Mouse (Mus musculus): ENCODE measurements around the gene Tle4. TPM values are rescaled to one million over a fixed set of nuclear protein-coding genes. Genes with fewer than 3 reads are reported as not detected.

Tle4 gene
- polyA plus RNA-seq, 1 experiment from 2014 or later = 11.7 TPM

GRCm38 (mm10) chr19:14424016-14424964 lies 173.6 kb downstream of the Tle4 start:
- Histone ChIP-seq H3K4me1 (ENCODE audit: control insufficient read depth in 2 of 2, insufficient read depth in 2 of 2, low read length in 2 of 2) (peaks cover 6 to 21% of the 10 kb centered on the region in 2 experiments; a peak in 2 of 4 replicates), H3K27me3 (ENCODE audit: control insufficient read depth, insufficient read depth, low read length) (peaks cover 38% of the 10 kb centered on the region), H3K36me3 (ENCODE audit: control insufficient read depth, insufficient read depth, low read length) (no peaks in the 10 kb centered on the region), H3K9ac (ENCODE audit: low read length) (no peak overlapping the region), H3K27ac (replicated peaks in 1 of 2; ENCODE audit: control insufficient read depth in 1 of 2, insufficient read depth in 1 of 2, low read depth in 2 of 2, low read length in 2 of 2) (no peak overlapping the region), H3K4me2 (ENCODE audit: low read length) (no peak overlapping the region), H3K4me3 (ENCODE audit: control insufficient read depth in 1 of 2, insufficient read depth in 1 of 2, low read depth in 1 of 2, low read length in 2 of 2) (no peak overlapping the region), H3K9me3 (ENCODE audit: control insufficient read depth, low read length) (no peaks in the 10 kb centered on the region)
- ATAC-seq (ENCODE audit: insufficient number of reproducible peaks, insufficient read depth, low FRiP score, low read depth) = no peak
- 31% methylated on average over 12 of the region's 12 CpGs for WGBS

GRCm38 (mm10) chr19:14421691-14422090 lies 176.2 kb downstream of the Tle4 start:
- no peak overlapping the region for H3K27ac ChIP-seq (replicated peaks in 1 of 2; ENCODE audit: control insufficient read depth in 1 of 2, insufficient read depth in 1 of 2, low read depth in 2 of 2, low read length in 2 of 2)
- no peak overlapping the region for H3K4me3 ChIP-seq (ENCODE audit: control insufficient read depth in 1 of 2, insufficient read depth in 1 of 2, low read depth in 1 of 2, low read length in 2 of 2)
- H3K4me2 ChIP-seq (ENCODE audit: low read length) = no peak overlapping the region
- H3K9ac ChIP-seq (ENCODE audit: low read length) = no peak overlapping the region
- H3K9me3 ChIP-seq (ENCODE audit: control insufficient read depth, low read length) = no peaks in the 10 kb centered on the region
- H3K4me1 ChIP-seq (ENCODE audit: control insufficient read depth in 2 of 2, insufficient read depth in 2 of 2, low read length in 2 of 2) = peaks cover 5 to 19% of the 10 kb centered on the region in 2 experiments; a peak in 2 of 4 replicates
- peaks cover 58% of the 10 kb centered on the region for H3K27me3 ChIP-seq (ENCODE audit: control insufficient read depth, insufficient read depth, low read length)
- WGBS = 94% methylated on average over 5 of the region's 5 CpGs
- no peak for ATAC-seq (ENCODE audit: insufficient number of reproducible peaks, insufficient read depth, low FRiP score, low read depth)
- no peaks in the 10 kb centered on the region for H3K36me3 ChIP-seq (ENCODE audit: control insufficient read depth, insufficient read depth, low read length)

GRCm38 (mm10) chr19:14419886-14420285 lies 178.0 kb downstream of the Tle4 start:
- ATAC-seq (ENCODE audit: insufficient number of reproducible peaks, insufficient read depth, low FRiP score, low read depth) = no peak
- H3K27me3 ChIP-seq (ENCODE audit: control insufficient read depth, insufficient read depth, low read length) = peaks cover 75% of the 10 kb centered on the region
- H3K9ac ChIP-seq (ENCODE audit: low read length) = no peak overlapping the region
- WGBS = 61% methylated on average over 5 of the region's 5 CpGs
- no peaks in the 10 kb centered on the region for H3K9me3 ChIP-seq (ENCODE audit: control insufficient read depth, low read length)
- no peak overlapping the region for H3K27ac ChIP-seq (replicated peaks in 1 of 2; ENCODE audit: control insufficient read depth in 1 of 2, insufficient read depth in 1 of 2, low read depth in 2 of 2, low read length in 2 of 2)
- no peak overlapping the region for H3K4me3 ChIP-seq (ENCODE audit: control insufficient read depth in 1 of 2, insufficient read depth in 1 of 2, low read depth in 1 of 2, low read length in 2 of 2)
- H3K4me2 ChIP-seq (ENCODE audit: low read length) = no peak overlapping the region
- 0 out of 4 replicates have a peak, but pooled peaks cover 0 to 5% of the 10 kb centered on the region in 2 experiments for H3K4me1 ChIP-seq (ENCODE audit: control insufficient read depth in 2 of 2, insufficient read depth in 2 of 2, low read length in 2 of 2)
- no peaks in the 10 kb centered on the region for H3K36me3 ChIP-seq (ENCODE audit: control insufficient read depth, insufficient read depth, low read length)

GRCm38 (mm10) chr19:14416845-14417244 lies 181.0 kb downstream of the Tle4 start:
- Histone ChIP-seq H3K27ac (replicated peaks in 1 of 2; ENCODE audit: control insufficient read depth in 1 of 2, insufficient read depth in 1 of 2, low read depth in 2 of 2, low read length in 2 of 2) (no peak overlapping the region), H3K9me3 (ENCODE audit: control insufficient read depth, low read length) (no peaks in the 10 kb centered on the region), H3K4me1 (ENCODE audit: control insufficient read depth in 2 of 2, insufficient read depth in 2 of 2, low read length in 2 of 2) (no peaks in the 10 kb centered on the region), H3K4me3 (ENCODE audit: control insufficient read depth in 1 of 2, insufficient read depth in 1 of 2, low read depth in 1 of 2, low read length in 2 of 2) (no peak overlapping the region), H3K36me3 (ENCODE audit: control insufficient read depth, insufficient read depth, low read length) (no peaks in the 10 kb centered on the region), H3K27me3 (ENCODE audit: control insufficient read depth, insufficient read depth, low read length) (peaks cover 95% of the 10 kb centered on the region), H3K9ac (ENCODE audit: low read length) (no peak overlapping the region), H3K4me2 (ENCODE audit: low read length) (no peak overlapping the region)
- no peak for ATAC-seq (ENCODE audit: insufficient number of reproducible peaks, insufficient read depth, low FRiP score, low read depth)
- WGBS = 71% methylated on average over 5 of the region's 5 CpGs

- no peak overlapping the region for H3K9ac ChIP-seq (ENCODE audit: low read length)
- no peaks in the 10 kb centered on the region for H3K9me3 ChIP-seq (ENCODE audit: control insufficient read depth, low read length)
- WGBS = 72% methylated on average over 6 of the region's 6 CpGs
- no peaks in the 10 kb centered on the region for H3K4me1 ChIP-seq (ENCODE audit: control insufficient read depth in 2 of 2, insufficient read depth in 2 of 2, low read length in 2 of 2)
- no peak overlapping the region for H3K4me2 ChIP-seq (ENCODE audit: low read length)
- ATAC-seq (ENCODE audit: insufficient number of reproducible peaks, insufficient read depth, low FRiP score, low read depth) = no peak
- H3K36me3 ChIP-seq (ENCODE audit: control insufficient read depth, insufficient read depth, low read length) = no peaks in the 10 kb centered on the region
- no peak overlapping the region for H3K4me3 ChIP-seq (ENCODE audit: control insufficient read depth in 1 of 2, insufficient read depth in 1 of 2, low read depth in 1 of 2, low read length in 2 of 2)
- no peak overlapping the region for H3K27ac ChIP-seq (replicated peaks in 1 of 2; ENCODE audit: control insufficient read depth in 1 of 2, insufficient read depth in 1 of 2, low read depth in 2 of 2, low read length in 2 of 2)
- H3K27me3 ChIP-seq (ENCODE audit: control insufficient read depth, insufficient read depth, low read length) = peaks cover 93% of the 10 kb centered on the region
Observed at GRCm38 (mm10) chr19:14415996-14416395, 181.9 kb downstream of the Tle4 start.

GRCm38 (mm10) chr19:14414957-14415356 lies 182.9 kb downstream of the Tle4 start:
- Histone ChIP-seq H3K36me3 (ENCODE audit: control insufficient read depth, insufficient read depth, low read length) (no peaks in the 10 kb centered on the region), H3K27me3 (ENCODE audit: control insufficient read depth, insufficient read depth, low read length) (peaks cover 93% of the 10 kb centered on the region), H3K9ac (ENCODE audit: low read length) (no peak overlapping the region), H3K9me3 (ENCODE audit: control insufficient read depth, low read length) (no peaks in the 10 kb centered on the region), H3K4me3 (ENCODE audit: control insufficient read depth in 1 of 2, insufficient read depth in 1 of 2, low read depth in 1 of 2, low read length in 2 of 2) (no peak overlapping the region), H3K27ac (replicated peaks in 1 of 2; ENCODE audit: control insufficient read depth in 1 of 2, insufficient read depth in 1 of 2, low read depth in 2 of 2, low read length in 2 of 2) (no peak overlapping the region), H3K4me1 (ENCODE audit: control insufficient read depth in 2 of 2, insufficient read depth in 2 of 2, low read length in 2 of 2) (no peaks in the 10 kb centered on the region), H3K4me2 (ENCODE audit: low read length) (no peak overlapping the region)
- 22% methylated on average over 4 of the region's 4 CpGs for WGBS
- no peak for ATAC-seq (ENCODE audit: insufficient number of reproducible peaks, insufficient read depth, low FRiP score, low read depth)

GRCm38 (mm10) chr19:14406603-14407002 lies 191.2 kb downstream of the Tle4 start:
- H3K27ac ChIP-seq (replicated peaks in 1 of 2; ENCODE audit: control insufficient read depth in 1 of 2, insufficient read depth in 1 of 2, low read depth in 2 of 2, low read length in 2 of 2) = no peak overlapping the region
- WGBS = 20% methylated on average over 10 of the region's 10 CpGs
- peaks cover 67% of the 10 kb centered on the region for H3K27me3 ChIP-seq (ENCODE audit: control insufficient read depth, insufficient read depth, low read length)
- H3K9ac ChIP-seq (ENCODE audit: low read length) = no peak overlapping the region
- no peaks in the 10 kb centered on the region for H3K9me3 ChIP-seq (ENCODE audit: control insufficient read depth, low read length)
- H3K4me3 ChIP-seq (ENCODE audit: control insufficient read depth in 1 of 2, insufficient read depth in 1 of 2, low read depth in 1 of 2, low read length in 2 of 2) = no peak overlapping the region
- H3K4me2 ChIP-seq (ENCODE audit: low read length) = no peak overlapping the region
- no peaks in the 10 kb centered on the region for H3K36me3 ChIP-seq (ENCODE audit: control insufficient read depth, insufficient read depth, low read length)
- H3K4me1 ChIP-seq (ENCODE audit: control insufficient read depth in 2 of 2, insufficient read depth in 2 of 2, low read length in 2 of 2) = 0 out of 4 replicates have a peak, but pooled peaks cover 0 to 2% of the 10 kb centered on the region in 2 experiments
- no peak for ATAC-seq (ENCODE audit: insufficient number of reproducible peaks, insufficient read depth, low FRiP score, low read depth)

Measured in heart, embryonic 14.5 days (tissue).